Mouse (Mus musculus): Measurements from ENCODE around the gene Ntm. TPM values are rescaled to one million over a fixed set of nuclear protein-coding genes. Genes with fewer than 3 reads are reported as not detected.
A peak's percentile ranks its signal among the peaks of the same experiment; 100 is the strongest.

Gene Ntm
- total RNA-seq, 4 experiments from 2014 or later = 239 to 270 (median 257) TPM

DNA sequence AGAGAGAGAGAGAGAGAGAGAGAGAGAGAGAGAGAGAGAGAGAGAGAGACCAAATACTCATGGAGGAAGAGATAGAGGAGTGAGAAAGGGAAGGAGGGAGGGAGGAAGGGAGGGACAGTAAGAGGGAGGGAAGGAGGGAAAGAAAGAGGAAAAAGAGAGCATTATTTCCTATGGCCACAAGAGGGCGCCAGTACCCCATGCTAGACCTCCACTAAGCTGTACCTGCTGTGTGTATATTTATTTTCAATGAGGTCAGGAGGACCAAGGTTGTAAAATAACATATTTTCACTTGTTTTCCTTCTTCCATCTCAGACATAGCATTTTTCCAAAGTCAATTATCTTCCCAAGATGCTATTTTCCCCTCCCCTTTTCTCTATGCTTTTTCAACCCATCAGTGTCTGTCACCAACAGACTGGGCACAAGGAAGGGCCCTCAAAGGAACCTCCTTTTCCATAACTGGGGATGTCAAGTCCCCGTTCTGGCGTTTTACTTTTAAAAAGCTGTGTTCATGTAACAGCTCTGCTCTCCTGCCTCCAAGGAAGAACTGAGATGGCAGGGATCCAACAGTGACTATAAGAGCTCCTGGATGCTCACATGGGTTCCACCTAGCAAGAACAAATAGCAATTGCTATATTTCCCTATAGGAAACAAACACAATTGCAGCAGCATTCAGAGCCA, 301.3 kb downstream of the Ntm start:
- DNase-seq (ENCODE audit: low spot score in 2 of 2) = no peak

- DNase-seq (ENCODE audit: low spot score in 2 of 2) = no peak
Observed at GRCm38 (mm10) chr9:29660059-29660613, 302.8 kb downstream of the Ntm start.

DNA sequence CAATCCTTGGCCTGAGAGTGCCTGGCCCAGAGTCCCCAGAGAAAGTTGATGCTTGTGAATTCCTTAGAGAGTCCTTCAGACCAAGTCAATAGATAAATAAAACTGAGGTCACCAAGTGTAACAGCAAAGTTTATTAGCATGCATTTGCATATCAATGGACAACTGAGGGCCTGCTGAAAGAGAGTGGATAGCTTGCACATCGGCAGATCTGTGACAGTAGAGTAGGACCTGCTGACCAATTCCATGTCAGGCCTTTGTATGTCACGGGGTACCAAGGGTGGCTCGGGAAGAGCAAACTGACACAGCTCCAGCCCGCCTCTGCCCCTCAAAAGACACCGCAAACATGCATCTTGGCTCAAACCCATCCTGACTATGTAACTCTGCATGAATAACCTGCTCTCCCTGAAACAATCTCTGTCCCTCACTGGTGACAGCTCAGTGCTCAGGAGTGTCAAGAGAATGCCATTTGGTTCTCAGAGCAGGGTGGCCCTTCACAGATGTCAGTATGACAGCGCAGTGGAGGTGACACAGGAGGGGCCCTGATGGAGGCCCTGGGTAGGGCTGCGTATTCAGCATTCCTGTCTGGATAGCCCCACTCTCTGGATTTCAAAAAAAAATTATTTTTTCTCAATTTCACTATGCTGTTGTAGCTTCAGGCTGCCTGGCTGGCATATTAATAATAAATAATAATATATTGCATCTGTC, 305.0 kb downstream of the Ntm start:
- DNase-seq (ENCODE audit: low spot score in 2 of 2) = no peak

GRCm38 (mm10) chr9:29654885-29655284, 308.1 kb downstream of the Ntm start:
- DNase-seq (ENCODE audit: low spot score in 2 of 2) = no peak

- DNase-seq (ENCODE audit: low spot score in 2 of 2) = no peak
Observed at GRCm38 (mm10) chr9:29653678-29654235, 309.2 kb downstream of the Ntm start.

DNA sequence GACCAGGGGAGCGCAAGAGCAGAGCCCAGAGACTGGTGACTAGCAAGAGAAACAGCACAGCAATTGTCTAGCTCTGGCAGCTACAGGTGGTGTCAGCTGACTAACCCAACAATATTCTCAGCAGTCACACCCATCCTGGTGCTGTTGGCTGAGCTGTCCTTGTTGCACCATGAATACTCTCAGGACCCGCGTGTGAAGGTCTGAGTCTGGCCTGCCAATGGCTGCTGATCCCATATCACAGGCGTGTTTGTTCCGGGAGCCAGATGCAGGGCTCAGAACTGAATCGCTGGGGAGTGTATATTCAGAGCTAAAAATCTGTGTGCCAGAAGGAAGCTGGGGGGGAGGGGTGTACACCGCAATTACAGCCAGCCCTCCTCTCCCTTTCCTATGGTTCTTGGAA, 310.1 kb downstream of the Ntm start:
- DNase-seq (ENCODE audit: low spot score in 2 of 2) = no peak

- DNase-seq (ENCODE audit: low spot score in 2 of 2) = no peak
Observed at GRCm38 (mm10) chr9:29651856-29652255, 311.1 kb downstream of the Ntm start.

- DNase-seq (ENCODE audit: low spot score in 2 of 2) = no peak
Observed at GRCm38 (mm10) chr9:29651226-29651625, 311.7 kb downstream of the Ntm start.

- no peak for DNase-seq (ENCODE audit: low spot score in 2 of 2)
Observed at GRCm38 (mm10) chr9:29650679-29651078, 312.3 kb downstream of the Ntm start.

DNA sequence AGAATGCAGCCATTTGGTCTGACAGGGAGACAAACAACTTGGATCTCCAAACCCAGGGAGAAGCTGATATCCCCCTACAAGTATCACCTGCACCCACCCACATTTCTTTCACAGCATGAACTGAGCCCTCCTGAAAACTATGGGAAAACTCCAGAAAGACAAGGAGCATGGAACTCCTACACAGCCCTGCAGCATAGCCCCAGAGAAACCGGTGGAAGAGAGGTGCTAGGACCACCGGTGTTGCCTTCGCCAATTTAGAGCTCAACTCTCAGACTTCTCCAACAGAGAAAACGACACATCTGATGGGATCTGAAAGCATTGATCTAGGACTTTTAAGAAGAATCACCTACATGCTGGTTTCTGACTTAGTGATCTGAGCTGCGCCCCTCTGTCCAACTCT, 312.7 kb downstream of the Ntm start:
- DNase-seq (ENCODE audit: low spot score in 2 of 2) = no peak

GRCm38 (mm10) chr9:29648256-29648655, 314.7 kb downstream of the Ntm start:
- DNase-seq (ENCODE audit: low spot score in 2 of 2) = no peak

- DNase-seq (ENCODE audit: low spot score in 2 of 2) = no peak
Observed at GRCm38 (mm10) chr9:29647764-29648163, 315.2 kb downstream of the Ntm start.

DNA sequence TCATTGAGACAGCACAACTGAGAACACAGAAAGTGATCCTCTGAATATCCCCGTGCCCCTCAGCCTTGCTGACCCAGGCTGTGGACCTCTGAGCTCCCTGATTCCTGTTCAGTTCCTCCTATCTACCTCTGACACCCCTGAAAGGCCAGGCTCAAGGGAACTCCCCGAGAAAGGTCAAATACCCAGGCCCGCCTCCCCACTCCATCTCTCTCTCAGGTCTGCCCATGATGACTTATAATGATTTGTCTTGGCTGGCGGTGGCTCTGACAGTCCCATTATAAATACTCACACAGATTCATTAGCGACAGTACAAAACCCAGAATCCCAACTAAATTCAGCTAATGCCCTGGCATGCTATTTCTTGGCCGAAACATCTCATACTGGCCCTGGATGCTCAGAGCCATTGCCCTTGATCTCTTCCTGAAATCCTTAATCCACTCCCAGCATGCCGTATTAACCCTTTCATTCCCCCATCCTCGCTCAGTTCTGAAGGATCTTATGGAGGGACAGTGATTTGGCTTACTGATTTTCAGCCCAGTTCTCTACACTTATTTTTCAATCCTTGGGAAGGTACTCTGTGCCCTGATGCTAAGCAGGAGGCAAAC, 317.0 kb downstream of the Ntm start:
- no peak for DNase-seq (ENCODE audit: low spot score in 2 of 2)

- peak; percentile 68 to 70 for DNase-seq (ENCODE audit: low spot score in 2 of 2)
Observed at GRCm38 (mm10) chr9:29642997-29643657, 319.8 kb downstream of the Ntm start.

- DNase-seq (ENCODE audit: low spot score in 2 of 2) = no peak
Observed at GRCm38 (mm10) chr9:29637335-29637734, 325.6 kb downstream of the Ntm start.

DNA sequence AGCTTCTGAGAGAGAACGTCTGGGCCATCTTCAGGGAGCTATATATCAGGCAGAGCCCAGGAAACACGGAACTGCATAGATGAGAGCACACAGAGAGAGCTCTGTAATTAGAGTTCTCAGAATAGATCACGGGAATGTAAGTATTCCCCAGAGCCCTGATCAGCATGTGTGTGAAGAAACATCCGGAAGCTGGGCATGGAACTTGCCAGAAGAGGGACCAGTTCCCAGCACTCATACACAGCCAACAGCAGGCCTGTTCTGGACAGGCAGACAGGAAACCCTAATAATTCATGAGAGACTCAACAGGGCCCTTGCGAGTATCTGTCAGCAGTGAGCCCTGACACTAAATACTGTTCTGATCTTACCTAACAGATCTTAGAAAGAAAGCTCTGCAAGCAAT, 345.8 kb downstream of the Ntm start:
- no peak for DNase-seq (ENCODE audit: low spot score in 2 of 2)

DNA sequence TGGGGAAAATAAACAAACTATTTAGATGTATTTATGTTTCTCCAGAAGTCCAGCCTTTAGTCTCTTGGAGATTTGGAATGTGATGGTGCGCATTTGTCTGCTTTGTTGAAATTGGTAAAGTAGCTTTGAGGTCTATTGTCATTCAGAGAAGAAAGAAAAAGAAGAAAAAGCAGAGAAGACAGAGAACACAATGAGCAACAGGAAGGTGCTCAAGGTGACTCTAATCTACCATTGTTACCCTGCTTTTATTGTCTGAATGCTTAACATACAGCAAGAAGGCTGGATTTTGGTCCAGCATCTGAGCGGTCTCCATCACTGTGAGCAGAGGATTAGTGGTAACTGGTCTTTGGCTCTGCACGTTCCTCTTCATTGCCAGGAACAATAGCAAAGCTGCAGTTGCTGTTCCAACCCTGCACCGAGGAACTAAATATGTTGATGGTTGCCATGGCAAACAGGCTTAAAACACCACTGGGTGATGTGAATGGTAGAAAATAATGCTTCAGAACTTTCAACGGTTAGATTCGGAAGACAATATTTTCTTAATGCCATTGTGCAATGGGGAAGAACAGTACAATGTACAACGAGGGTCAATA, 350.8 kb downstream of the Ntm start:
- DNase-seq (ENCODE audit: low spot score in 2 of 2) = no peak

GRCm38 (mm10) chr9:29610867-29611266, 352.1 kb downstream of the Ntm start:
- DNase-seq (ENCODE audit: low spot score in 2 of 2) = peak in 1 of 2 experiments; percentile 36

DNA sequence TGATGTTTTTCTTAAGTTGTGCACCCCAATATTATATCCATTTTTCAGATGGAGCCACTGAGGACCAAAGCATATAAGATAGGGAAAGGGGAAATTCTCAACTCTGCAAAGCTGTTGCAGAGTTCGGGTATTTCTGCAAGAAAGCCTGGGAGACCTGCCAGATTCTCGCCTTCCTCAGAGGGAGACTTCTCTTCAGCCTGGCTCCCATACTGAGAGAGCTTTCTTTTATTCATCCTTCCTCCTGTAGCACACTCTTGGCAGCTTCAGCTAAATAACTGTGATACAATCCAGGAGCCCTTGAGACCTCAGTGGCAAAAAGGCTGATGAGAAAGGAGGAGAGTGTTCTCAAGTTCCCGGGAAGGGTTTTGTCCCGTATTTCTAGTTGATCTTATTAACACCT, 365.3 kb downstream of the Ntm start:
- DNase-seq (ENCODE audit: low spot score in 2 of 2) = no peak

DNA sequence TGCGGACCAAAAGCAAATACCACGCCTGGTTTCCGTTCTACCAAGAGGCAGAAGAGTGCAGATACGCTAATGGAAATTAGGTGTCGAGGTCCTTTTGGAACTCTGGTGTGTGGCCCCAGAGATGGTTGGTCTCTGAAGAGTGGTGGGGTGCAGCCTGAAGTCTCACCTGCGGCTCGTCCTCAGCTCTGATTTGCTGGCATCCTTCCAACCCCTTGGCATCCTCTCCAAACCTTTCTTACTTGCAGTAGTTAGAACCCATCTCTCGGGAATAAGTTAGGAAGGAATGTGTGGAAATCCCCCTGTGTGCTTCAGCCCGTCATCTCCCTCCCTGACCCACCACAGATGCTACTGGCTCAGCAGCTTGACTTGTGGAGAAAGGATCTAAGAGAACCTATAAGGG, 367.6 kb downstream of the Ntm start:
- no peak for DNase-seq (ENCODE audit: low spot score in 2 of 2)

All from left cerebral cortex, adult 8-10 months (tissue).